Mouse (Mus musculus) MEL (cell line): ENCODE measurements around the gene Hps6. TPM values are rescaled to one million over a fixed set of nuclear protein-coding genes. Genes with fewer than 3 reads are reported as not detected.

Experiments
- DNase-seq: peaks from one replicate; pipeline ENCODE4 v3.0.0; 2011; ENCODE audit warnings: low read depth, low spot score
- H3K27ac ChIP-seq: 2 replicates; pipeline ENCODE4 v1.5.1; 2012; ENCODE audit warnings: low read depth, mild to moderate bottlenecking, control low read depth, low read length, moderate library complexity; ENCODE audit not compliant: control insufficient read depth
- H3K27me3 ChIP-seq, 2 experiments: fragments of 150-350 bp in 1 of 2; sonication (generic) in 1 of 2; 2 replicates each; pipeline ENCODE4 v1.6.1; 2012; ENCODE audit warnings: low read length in 2 of 2, mild to moderate bottlenecking in 2 of 2, improper control_type of control experiment in 1 of 2, moderate library complexity in 1 of 2; ENCODE audit not compliant: insufficient read depth in 2 of 2, control insufficient read depth in 1 of 2
- H3K36me3 ChIP-seq, 2 experiments: 2 replicates each; pipeline ENCODE4 v1.6.1; 2012 to 2014; ENCODE audit warnings: low read length in 2 of 2, improper control_type of control experiment in 1 of 2, inconsistent platforms in 1 of 2, mild to moderate bottlenecking in 1 of 2; ENCODE audit not compliant: insufficient read depth in 2 of 2, control insufficient read depth in 1 of 2
- H3K4me1 ChIP-seq, 2 experiments: fragments of 150-350 bp in 1 of 2; sonication (generic) in 1 of 2; 2 replicates each; pipeline ENCODE4 v1.6.1; 2012; ENCODE audit warnings: low read length in 2 of 2, improper control_type of control experiment in 1 of 2, mild to moderate bottlenecking in 1 of 2; ENCODE audit not compliant: insufficient read depth in 2 of 2, control insufficient read depth in 1 of 2
- H3K4me3 ChIP-seq, 2 experiments: fragments of 150-350 bp in 1 of 2; sonication (generic) in 1 of 2; 2 replicates each; pipeline ENCODE4 v1.5.1; 2012; ENCODE audit warnings: low read depth in 2 of 2, low read length in 2 of 2, mild to moderate bottlenecking in 2 of 2, moderate library complexity in 2 of 2, control low read depth in 1 of 2, improper control_type of control experiment in 1 of 2; ENCODE audit not compliant: control insufficient read depth in 1 of 2, insufficient read depth in 1 of 2
- H3K79me2 ChIP-seq: 2 replicates; pipeline ENCODE4 v1.6.1; 2012; ENCODE audit warnings: mild to moderate bottlenecking, low read length, moderate library complexity; ENCODE audit not compliant: control insufficient read depth, poor library complexity, insufficient read depth
- H3K9ac ChIP-seq: 2 replicates; pipeline ENCODE4 v1.6.1; 2012; ENCODE audit warnings: low read depth, mild to moderate bottlenecking, control low read depth, low read length, moderate library complexity; ENCODE audit not compliant: control insufficient read depth, poor library complexity, severe bottlenecking
- H3K9me3 ChIP-seq: fragments of 150-350 bp; sonication (generic); replicated peaks from 2 replicates; pipeline ENCODE4 v1.6.1; 2012; ENCODE audit warnings: mild to moderate bottlenecking, low read length, improper control_type of control experiment, moderate library complexity; ENCODE audit not compliant: insufficient read depth
- BHLHE40 ChIP-seq: IDR thresholded peaks from 2 replicates; pipeline ENCODE4 v1.6.1; 2012; ENCODE audit warnings: low read depth, mild to moderate bottlenecking, inconsistent platforms, low read length, improper control_type of control experiment, borderline replicate concordance
- CHD1 ChIP-seq: IDR thresholded peaks from 2 replicates; pipeline ENCODE4 v1.6.1; 2012; ENCODE audit warnings: low read depth, mild to moderate bottlenecking, inconsistent platforms, low read length, improper control_type of control experiment
- CHD2 ChIP-seq: IDR thresholded peaks from 2 replicates; pipeline ENCODE4 v1.6.1; 2011; ENCODE audit warnings: low read length, improper control_type of control experiment
- CTCF ChIP-seq, 3 experiments: IDR thresholded peaks in 2 of 3; conservative IDR thresholded peaks in 1 of 3; 2 replicates each; pipeline ENCODE4 v1.5.1; 2011 to 2012; ENCODE audit warnings: low read length in 3 of 3, low read depth in 2 of 3, mild to moderate bottlenecking in 2 of 3, improper control_type of control experiment in 1 of 3, inconsistent platforms in 1 of 3, mixed read lengths in 1 of 3, moderate library complexity in 1 of 3; ENCODE audit not compliant: control insufficient read depth in 1 of 3, insufficient read depth in 1 of 3, poor library complexity in 1 of 3, severe bottlenecking in 1 of 3
- E2F4 ChIP-seq: IDR thresholded peaks from 2 replicates; pipeline ENCODE4 v1.6.1; 2011; ENCODE audit warnings: low read depth, low read length, improper control_type of control experiment, borderline replicate concordance
- ELF1 ChIP-seq: IDR thresholded peaks from 2 replicates; pipeline ENCODE4 v1.6.1; 2014; ENCODE audit warnings: low read depth, mild to moderate bottlenecking, inconsistent platforms, low read length, improper control_type of control experiment, moderate library complexity
- ETS1 ChIP-seq: IDR thresholded peaks from 2 replicates; pipeline ENCODE4 v1.6.1; 2012; ENCODE audit warnings: low read depth, mild to moderate bottlenecking, inconsistent platforms, low read length, improper control_type of control experiment, moderate library complexity
- GABPA ChIP-seq: IDR thresholded peaks from 2 replicates; pipeline ENCODE4 v1.6.1; 2012; ENCODE audit warnings: low read depth, mild to moderate bottlenecking, inconsistent platforms, low read length, improper control_type of control experiment, moderate library complexity
- GATA1 ChIP-seq: IDR thresholded peaks from 2 replicates; pipeline ENCODE4 v1.6.1; 2011; ENCODE audit warnings: low read depth, low read length, improper control_type of control experiment
- HCFC1 ChIP-seq: IDR thresholded peaks from 2 replicates; pipeline ENCODE4 v1.6.1; 2012; ENCODE audit warnings: low read depth, mild to moderate bottlenecking, inconsistent platforms, low read length, improper control_type of control experiment, moderate library complexity
- JUND ChIP-seq: IDR thresholded peaks from 2 replicates; pipeline ENCODE4 v1.6.1; 2011; ENCODE audit warnings: low read depth, mild to moderate bottlenecking, improper control_type of control experiment, low read length
- KAT2A ChIP-seq: conservative IDR thresholded peaks from 2 replicates; pipeline ENCODE4 v1.6.1; 2012; ENCODE audit warnings: low read depth, low read length, improper control_type of control experiment, inconsistent platforms
- MAFK ChIP-seq: IDR thresholded peaks from 2 replicates; pipeline ENCODE4 v1.6.1; 2011; ENCODE audit warnings: low read depth, mild to moderate bottlenecking, low read length, improper control_type of control experiment, borderline replicate concordance
- MAX ChIP-seq: IDR thresholded peaks from 2 replicates; pipeline ENCODE4 v1.6.1; 2011; ENCODE audit warnings: low read length, improper control_type of control experiment
- MAZ ChIP-seq: IDR thresholded peaks from 2 replicates; pipeline ENCODE4 v1.6.1; 2012; ENCODE audit warnings: low read depth, mild to moderate bottlenecking, inconsistent platforms, low read length, improper control_type of control experiment
- MXI1 ChIP-seq: IDR thresholded peaks from 2 replicates; pipeline ENCODE4 v1.6.1; 2011; ENCODE audit warnings: mild to moderate bottlenecking, low read depth, low read length, improper control_type of control experiment
- MYB ChIP-seq: IDR thresholded peaks from 2 replicates; pipeline ENCODE4 v1.6.1; 2011; ENCODE audit warnings: mild to moderate bottlenecking, low read depth, low read length, improper control_type of control experiment
- MYC ChIP-seq: IDR thresholded peaks from 2 replicates; pipeline ENCODE4 v1.6.1; 2011; ENCODE audit warnings: low read depth, mild to moderate bottlenecking, low read length, improper control_type of control experiment, moderate library complexity
- NELFE ChIP-seq: IDR thresholded peaks from 2 replicates; pipeline ENCODE4 v1.6.1; 2011; ENCODE audit warnings: low read depth, low read length, improper control_type of control experiment
- NRF1 ChIP-seq: IDR thresholded peaks from 2 replicates; pipeline ENCODE4 v1.6.1; 2014; ENCODE audit warnings: low read depth, mild to moderate bottlenecking, inconsistent platforms, low read length, improper control_type of control experiment, moderate library complexity; ENCODE audit not compliant: poor library complexity, insufficient read depth, severe bottlenecking
- POLR2A ChIP-seq, 2 experiments: IDR thresholded peaks; 2 replicates each; pipeline ENCODE4 v1.6.1; 2011 to 2012; ENCODE audit warnings: low read length in 2 of 2, mild to moderate bottlenecking in 2 of 2, control low read depth in 1 of 2, improper control_type of control experiment in 1 of 2, low read depth in 1 of 2, moderate library complexity in 1 of 2; ENCODE audit not compliant: control insufficient read depth in 1 of 2, insufficient read depth in 1 of 2, poor library complexity in 1 of 2
- POLR2AphosphoS2 ChIP-seq: IDR thresholded peaks from 2 replicates; pipeline ENCODE4 v1.6.1; 2011; ENCODE audit warnings: low read length, improper control_type of control experiment
- POLR2AphosphoS5 ChIP-seq: IDR thresholded peaks from 2 replicates; pipeline ENCODE4 v1.6.1; 2012; ENCODE audit warnings: low read depth, borderline replicate concordance, mild to moderate bottlenecking, inconsistent platforms, low read length, moderate library complexity, mixed read lengths
- RAD21 ChIP-seq: IDR thresholded peaks from 2 replicates; pipeline ENCODE4 v1.6.1; 2011; ENCODE audit warnings: mild to moderate bottlenecking, low read depth, low read length, improper control_type of control experiment
- RCOR1 ChIP-seq: IDR thresholded peaks from 2 replicates; pipeline ENCODE4 v1.6.1; 2012; ENCODE audit warnings: low read depth, mild to moderate bottlenecking, inconsistent platforms, low read length, improper control_type of control experiment
- SIN3A ChIP-seq: IDR thresholded peaks from 2 replicates; pipeline ENCODE4 v1.6.1; 2012; ENCODE audit warnings: low read length, improper control_type of control experiment, inconsistent platforms
- SMC3 ChIP-seq: IDR thresholded peaks from 2 replicates; pipeline ENCODE4 v1.6.1; 2011; ENCODE audit warnings: low read depth, low read length, improper control_type of control experiment
- TAL1 ChIP-seq: IDR thresholded peaks from 2 replicates; pipeline ENCODE4 v1.6.1; 2012; ENCODE audit warnings: mild to moderate bottlenecking, inconsistent platforms, low read length, moderate library complexity, mixed read lengths
- TCF12 ChIP-seq: IDR thresholded peaks from 2 replicates; pipeline ENCODE4 v1.6.1; 2014; ENCODE audit warnings: low read depth, mild to moderate bottlenecking, inconsistent platforms, low read length, improper control_type of control experiment, moderate library complexity
- UBTF ChIP-seq: IDR thresholded peaks from 2 replicates; pipeline ENCODE4 v1.6.1; 2012; ENCODE audit warnings: low read depth, mild to moderate bottlenecking, inconsistent platforms, low read length, improper control_type of control experiment, moderate library complexity, borderline replicate concordance; ENCODE audit not compliant: insufficient read depth
- USF1 ChIP-seq: IDR thresholded peaks from 2 replicates; pipeline ENCODE4 v1.6.1; 2014; ENCODE audit warnings: low read depth, mild to moderate bottlenecking, inconsistent platforms, low read length, improper control_type of control experiment, moderate library complexity
- USF2 ChIP-seq, 2 experiments: IDR thresholded peaks; 2 replicates each; pipeline ENCODE4 v1.6.1; 2011 to 2012; ENCODE audit warnings: improper control_type of control experiment in 2 of 2, low read length in 2 of 2, borderline replicate concordance in 1 of 2, inconsistent platforms in 1 of 2, low read depth in 1 of 2, mild to moderate bottlenecking in 1 of 2; ENCODE audit not compliant: insufficient read depth in 1 of 2
- ZC3H11A ChIP-seq: IDR thresholded peaks from 2 replicates; pipeline ENCODE4 v1.6.1; 2012; ENCODE audit warnings: low read depth, mild to moderate bottlenecking, inconsistent platforms, low read length, improper control_type of control experiment
- ZKSCAN1 ChIP-seq: IDR thresholded peaks from 2 replicates; pipeline ENCODE4 v1.6.1; 2012; ENCODE audit warnings: low read depth, mild to moderate bottlenecking, inconsistent platforms, low read length, improper control_type of control experiment, moderate library complexity
- ZMIZ1 ChIP-seq: IDR thresholded peaks from 2 replicates; pipeline ENCODE4 v1.6.1; 2012; ENCODE audit warnings: low read depth, mild to moderate bottlenecking, inconsistent platforms, low read length, improper control_type of control experiment, moderate library complexity
- ZNF384 ChIP-seq: IDR thresholded peaks from 2 replicates; pipeline ENCODE4 v1.6.1; 2012; ENCODE audit warnings: low read depth, mild to moderate bottlenecking, inconsistent platforms, low read length, improper control_type of control experiment
- polyA plus RNA-seq, 2 experiments: library from polyadenylated mRNA; stranded (reverse) in 1 of 2; unstranded in 1 of 2; fragments of >175 nt in 1 of 2; fragments of >200 nt in 1 of 2; gene quantifications; 2 replicates each; pipeline versions ENCODE4 v1.2.1 to v1.2.4; 2012; ENCODE audit warnings: low replicate concordance in 2 of 2, low read depth in 1 of 2; ENCODE audit not compliant: insufficient read length in 2 of 2, insufficient read depth in 1 of 2, missing spikeins in 1 of 2
- total RNA-seq: library from RNA; depleted of rRNA; stranded (reverse); fragments of 300-350 nt; gene quantifications from 2 replicates; pipeline ENCODE4 v1.2.3, GENCODE M21; 2012

The Hps6 gene
- total and polyA plus RNA-seq, 3 experiments = 11.5 to 13.2 TPM; not detected in 1

- DNase-seq = peak; percentile 87
- no peaks in the 10 kb centered on the region for H3K27me3 ChIP-seq
- H3K79me2 ChIP-seq = peaks cover 48% of the 10 kb centered on the region
- H3K4me3 ChIP-seq = peak within 1 kb of the TSS; percentile 76 to 95
- peaks cover 0 to 35% of the 10 kb centered on the region in 2 experiments; a peak in 2 of 4 replicates for H3K36me3 ChIP-seq
- H3K9ac ChIP-seq = peak within 1 kb of the TSS; percentile 89
- no peaks in the 10 kb centered on the region for H3K9me3 ChIP-seq
- H3K27ac ChIP-seq = peak within 1 kb of the TSS; percentile 61
- peaks cover 22 to 46% of the 10 kb centered on the region in 2 experiments for H3K4me1 ChIP-seq
- TF ChIP-seq HCFC1 = peak; percentile 47; the same call in 1 of the 2 replicates
- peak; percentile 88 for TF ChIP-seq MXI1
- no peak; the same call in 1 of the 2 replicates for TF ChIP-seq POLR2AphosphoS5
- no peak for TF ChIP-seq RAD21
- 0 out of 2 replicates have a peak, but pooled peaks have one; percentile 22 for TF ChIP-seq MAZ
- peak; percentile 72; the same call in 1 of the 2 replicates for TF ChIP-seq MAX
- TF ChIP-seq JUND = no peak
- no peak for TF ChIP-seq ZNF384
- TF ChIP-seq ZC3H11A = no peak
- peak; percentile 35; the same call in 1 of the 2 replicates for TF ChIP-seq NRF1
- no peak for TF ChIP-seq UBTF
- peak; percentile 35; the same call in 1 of the 2 replicates for TF ChIP-seq ELF1
- peak; percentile 18; the same call in 1 of the 2 replicates for TF ChIP-seq USF1
- no peak for TF ChIP-seq GATA1
- TF ChIP-seq KAT2A = no peak
- no peak for TF ChIP-seq TAL1
- peak; percentile 41; the same call in 1 of the 2 replicates for TF ChIP-seq TCF12
- no peak for TF ChIP-seq CHD2
- TF ChIP-seq ZMIZ1 = peak; percentile 40; the same call in 1 of the 2 replicates
- no peak for TF ChIP-seq MAFK
- no peak for TF ChIP-seq RCOR1
- no peak for TF ChIP-seq CTCF (IDR thresholded peaks at IDR 0.05 in 2 of 3, conservative IDR thresholded peaks at IDR 0.05 in 1 of 3; ENCODE audit: control insufficient read depth in 1 of 3, insufficient read depth in 1 of 3, low read depth in 2 of 3, low read length in 3 of 3, poor library complexity in 1 of 3, severe bottlenecking in 1 of 3)
- no peak for TF ChIP-seq BHLHE40
- TF ChIP-seq E2F4 = no peak
- peak; percentile 61 to 82; a peak in 3 of 4 replicates for TF ChIP-seq POLR2A (IDR thresholded peaks at IDR 0.05; ENCODE audit: control insufficient read depth in 1 of 2, insufficient read depth in 1 of 2, low read depth in 1 of 2, low read length in 2 of 2, poor library complexity in 1 of 2)
- TF ChIP-seq ZKSCAN1 = no peak
- TF ChIP-seq GABPA = no peak
- TF ChIP-seq NELFE = peak; percentile 85
- TF ChIP-seq MYB = no peak
- no peak for TF ChIP-seq USF2 (IDR thresholded peaks at IDR 0.05; ENCODE audit: borderline replicate concordance in 1 of 2, insufficient read depth in 1 of 2, low read depth in 1 of 2, low read length in 2 of 2)
- peak; percentile 76 for TF ChIP-seq SIN3A
- no peak for TF ChIP-seq SMC3
- no peak for TF ChIP-seq ETS1
- TF ChIP-seq POLR2AphosphoS2 = peak; percentile 45; the same call in 1 of the 2 replicates
- 0 out of 2 replicates have a peak, but pooled peaks have one; percentile 61 for TF ChIP-seq CHD1
- TF ChIP-seq MYC = peak; percentile 71; the same call in 1 of the 2 replicates
These were observed 41.8 kb downstream of the Hps6 start, which contains the start of gene Ldb1 for GRCm38 (mm10) chr19:46044993-46045695. TSS of gene Ldb1 (minus strand) at chr19:46045214.
